Mouse (Mus musculus) layer of hippocampus, postnatal 14 days (tissue): ENCODE data around the gene Ube2k. TPM values are rescaled to one million over a fixed set of nuclear protein-coding genes. Genes with fewer than 3 reads are reported as not detected.
"Not testable (repeated sequence)": the region's sequence is repeated elsewhere in the genome, so short reads cannot be mapped to it uniquely, and the experiment has no call there.

Experiments
- DNase-seq, 2 experiments: peaks; one replicate each; pipeline ENCODE4 v3.0.0; 2021 to 2022; ENCODE audit warnings: low spot score in 2 of 2, mixed read lengths in 1 of 2
- long read RNA-seq, 2 experiments: library from polyadenylated mRNA; stranded (forward); transcript quantifications; one replicate each; pipeline ENCODE4 v2.0.0; 2021
- total RNA-seq, 2 experiments: library from RNA; stranded (reverse); gene quantifications; 2 replicates each; pipeline ENCODE4 v1.2.3; 2021

Gene Ube2k
- total RNA-seq = 100 to 1,000 TPM; 130 to 137 TPM
- long read RNA-seq, experiment 1, full-length matches to known transcripts = 37 of 42 reads
- long read RNA-seq, experiment 1, partial matches to known transcripts = 1 of 42 reads
- long read RNA-seq, experiment 1, other reads (novel, unspliced or antisense) = 4 of 42 reads
- long read RNA-seq, experiment 2, full-length matches to known transcripts = 68 of 86 reads
- long read RNA-seq, experiment 2, partial matches to known transcripts = 9 of 86 reads
- long read RNA-seq, experiment 2, other reads (novel, unspliced or antisense) = 9 of 86 reads

DNA sequence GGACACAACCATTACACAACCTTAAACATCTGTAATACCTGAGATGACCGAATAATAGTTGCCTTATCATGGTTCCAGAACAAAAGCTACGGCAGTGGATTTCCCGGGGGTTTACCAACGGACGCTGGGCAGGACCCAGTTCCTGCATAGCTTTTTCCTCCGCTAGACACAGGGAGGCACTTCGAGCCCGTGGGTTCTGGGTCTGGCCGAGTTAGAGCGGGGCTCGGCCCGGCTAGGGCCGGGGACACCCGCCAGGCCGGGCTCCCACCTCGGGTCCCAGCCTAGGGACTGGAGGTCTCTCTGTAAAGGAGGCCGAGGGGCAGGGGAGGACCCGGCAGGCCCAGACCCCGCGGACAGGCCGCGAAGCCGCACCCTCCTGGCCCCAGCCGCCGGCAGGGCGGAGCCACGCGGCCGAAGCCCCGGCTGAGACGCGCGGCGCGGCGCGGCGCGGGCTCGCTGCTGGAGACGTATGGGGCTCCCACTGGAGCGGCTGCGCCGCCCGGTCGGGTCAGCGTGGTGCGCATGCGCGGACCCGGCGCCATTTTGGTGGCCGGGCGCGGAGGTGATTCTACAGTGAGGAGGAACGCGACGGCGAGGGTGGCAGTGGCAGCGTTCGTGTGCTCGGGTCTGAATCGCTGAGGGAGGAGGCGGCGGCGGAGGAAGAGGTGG is at the start of gene Ube2k, which contains the start of gene Smim14:
Gene Ube2k, plus strand, starts transcription at position 483 of the 669 bp plus-strand sequence.
Gene Smim14, minus strand, starts transcription at position 434 of the 669 bp plus-strand sequence.
- peak; percentile 93 to 96 for DNase-seq

DNA sequence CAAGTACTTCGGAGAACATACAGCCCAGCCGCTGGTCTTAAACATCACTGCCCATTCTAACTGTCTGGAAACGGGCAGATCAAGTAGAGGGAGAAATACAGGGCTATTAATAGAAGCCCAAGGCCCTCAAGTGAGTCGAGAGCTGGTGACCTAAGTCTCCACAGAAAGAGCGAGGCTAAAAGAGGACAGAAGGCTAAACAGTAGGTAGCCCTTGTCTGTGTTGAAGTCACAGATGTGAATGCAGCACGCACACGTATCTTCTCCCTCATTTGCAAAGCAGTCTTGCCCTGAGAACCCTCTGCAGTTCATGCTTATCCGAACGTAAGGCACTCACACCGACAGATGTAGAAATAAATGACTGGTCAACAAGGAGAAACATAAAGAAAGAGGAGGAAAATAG is 49.7 kb upstream of the Ube2k start:
- no peak for DNase-seq

DNA sequence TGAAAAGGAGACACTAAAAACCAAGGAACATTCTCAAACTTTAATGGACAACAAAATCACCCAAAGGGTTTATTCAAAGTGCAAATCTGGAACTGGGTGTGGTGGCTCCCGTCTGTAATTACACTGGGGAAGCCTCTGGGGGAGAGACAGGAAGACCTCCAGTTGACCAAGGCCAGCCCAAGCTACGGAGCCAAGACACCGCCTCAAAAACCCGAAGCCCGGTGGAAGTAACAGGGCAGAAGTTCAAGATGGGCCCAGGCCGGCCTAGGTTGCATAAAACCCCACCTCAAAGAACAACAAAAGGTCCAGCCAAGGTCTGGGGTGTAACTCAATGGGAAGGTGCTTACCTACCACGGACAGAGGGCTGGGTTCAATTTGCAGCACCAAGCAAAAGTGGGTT is 48.3 kb upstream of the Ube2k start:
- DNase-seq = no peak

DNA sequence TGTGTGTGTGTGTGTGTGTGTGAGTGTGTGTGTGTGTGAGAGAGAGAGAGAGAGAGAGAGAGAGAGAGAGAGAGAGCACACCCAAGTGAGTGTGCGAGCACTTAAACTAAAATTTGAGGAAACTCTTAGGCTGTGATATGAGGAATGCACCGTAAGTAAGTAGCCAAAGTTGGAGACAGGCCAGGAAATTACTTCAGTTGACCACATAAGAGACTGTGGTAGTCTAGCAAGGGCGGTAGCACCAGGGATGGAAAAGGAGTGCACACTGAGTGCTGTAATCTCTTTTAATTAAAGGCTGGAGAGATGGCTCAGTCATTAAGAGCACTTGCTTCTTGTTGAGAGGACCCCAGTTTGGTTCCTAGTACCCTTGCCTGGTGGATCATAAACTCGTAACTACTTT is 47.2 kb upstream of the Ube2k start:
- DNase-seq = no peak

DNA sequence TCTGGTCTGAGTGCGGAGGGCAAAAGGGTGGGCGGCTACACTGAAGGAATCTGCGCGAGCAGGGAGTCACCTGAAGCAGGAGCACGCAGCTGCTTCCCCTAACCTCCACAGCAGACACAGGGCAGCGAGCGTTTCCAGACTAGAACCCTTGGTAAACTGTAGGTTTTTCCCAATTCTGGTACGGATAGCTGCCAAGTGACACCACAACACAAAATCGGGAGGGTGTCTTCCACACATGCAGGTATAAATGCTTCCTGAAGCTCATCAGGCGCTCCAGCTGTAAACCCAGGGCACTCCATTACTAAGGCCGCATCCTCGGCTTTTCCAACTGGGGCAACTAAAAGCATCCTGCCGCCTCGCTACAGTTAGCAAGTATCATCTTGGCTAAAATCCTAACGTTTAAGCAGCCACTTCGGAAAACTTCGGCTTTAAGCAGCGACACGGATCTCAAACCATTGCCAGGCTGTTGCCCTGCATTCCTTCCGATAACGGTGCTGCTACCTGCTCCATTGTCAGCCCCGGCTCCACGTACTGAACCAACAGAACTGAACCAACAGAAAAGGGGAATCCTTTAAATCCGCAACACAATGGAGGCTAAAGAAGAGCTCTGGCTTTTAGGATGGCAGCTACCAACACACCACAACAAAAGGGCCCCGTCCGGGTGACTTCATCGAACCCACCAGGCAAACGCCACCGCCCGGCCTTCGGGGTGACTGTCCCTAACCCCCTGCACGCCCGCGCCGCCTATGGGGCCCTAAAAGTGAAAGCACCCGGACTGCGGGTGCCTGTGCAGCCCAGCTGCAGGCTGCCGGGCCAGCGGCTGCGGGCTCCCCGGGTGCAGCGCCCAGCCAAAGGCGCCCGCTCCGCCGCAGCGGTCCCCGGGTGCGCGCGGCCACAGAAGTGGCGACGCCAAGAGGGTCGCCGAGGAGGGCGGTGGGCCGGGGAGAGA is 45.0 kb upstream of the Ube2k start:
- DNase-seq = peak; percentile 51 to 69

DNA sequence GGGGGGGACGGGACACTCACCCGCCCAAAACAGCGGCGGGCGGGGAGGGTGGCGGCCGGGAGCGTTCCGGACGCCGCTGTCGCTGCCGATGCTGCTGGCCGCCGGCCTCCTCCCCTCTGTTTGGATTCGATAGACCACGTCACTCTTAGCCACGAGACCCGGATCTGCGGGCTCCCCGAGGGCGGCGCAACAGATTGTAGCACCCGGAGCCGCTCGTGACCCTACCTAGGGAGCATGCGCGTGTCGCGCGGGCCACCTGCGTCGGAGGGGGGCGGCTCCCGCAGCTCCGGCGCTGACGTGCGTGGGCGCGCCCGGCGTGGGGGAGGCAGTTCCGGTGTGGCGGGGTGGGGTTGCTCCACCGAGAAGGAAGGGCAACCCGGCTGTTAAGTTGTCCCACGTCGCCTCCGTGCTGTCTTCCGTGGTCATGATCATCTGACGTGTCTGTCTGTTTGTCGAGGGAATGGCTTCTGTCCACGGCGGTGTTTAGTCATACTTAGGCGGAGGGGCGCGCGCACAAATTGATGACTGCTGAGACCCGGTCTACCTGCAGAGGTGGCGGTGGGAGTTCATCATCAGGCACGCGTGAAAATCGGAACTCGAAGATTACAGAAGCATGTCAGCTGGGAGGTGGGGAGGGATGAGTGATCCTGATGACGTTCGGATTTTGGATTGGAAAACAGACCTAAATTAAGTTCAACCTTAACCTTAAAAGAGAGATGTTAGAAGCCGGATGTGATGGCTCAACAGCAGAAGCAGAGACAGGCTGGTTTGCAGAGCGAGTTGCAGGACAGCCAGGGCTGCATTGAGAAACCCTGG is 44.1 kb upstream of the Ube2k start, which contains the start of gene Gm43552:
Gene Gm43552, minus strand, starts transcription at position 118 of the 816 bp plus-strand sequence.
- DNase-seq = peak; percentile 90 to 97

DNA sequence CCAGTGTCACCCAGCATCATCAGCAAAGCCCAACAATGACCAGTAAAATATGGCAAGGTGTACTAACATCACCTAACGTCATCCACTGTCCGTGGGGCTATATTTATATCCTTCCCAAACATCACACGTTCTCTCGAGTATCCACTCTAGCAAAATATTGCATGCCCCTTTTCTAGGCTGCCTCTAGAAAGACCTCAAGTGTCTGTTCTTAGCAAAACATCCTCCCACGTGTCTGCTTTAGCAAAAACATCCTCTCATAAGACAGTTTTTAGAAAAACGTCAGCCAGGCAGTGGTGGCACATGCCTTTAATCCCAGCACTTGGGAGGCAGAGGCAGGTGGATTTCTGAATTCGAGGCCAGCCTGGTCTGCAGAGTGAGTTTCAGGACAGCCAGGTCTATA is 36.8 kb upstream of the Ube2k start:
- no peak for DNase-seq

DNA sequence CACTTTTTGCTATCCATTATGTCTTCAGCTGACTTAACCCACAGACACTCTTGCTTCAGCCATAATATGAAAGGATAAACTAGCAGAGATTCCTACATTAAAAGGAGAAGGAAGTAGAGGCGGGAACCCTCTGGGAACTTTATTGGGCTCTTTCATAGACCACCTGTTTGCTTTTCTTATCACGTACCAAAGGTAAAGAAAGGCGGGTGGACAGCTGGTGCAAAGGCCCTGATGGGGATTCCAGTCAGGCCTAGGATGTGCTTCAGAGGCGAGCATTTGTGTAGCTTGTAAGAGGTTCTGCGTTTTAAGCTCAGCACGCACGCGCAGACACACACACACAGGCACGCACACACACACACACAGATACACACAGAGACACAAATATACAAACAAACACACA is 35.6 kb upstream of the Ube2k start:
- no peak for DNase-seq

DNA sequence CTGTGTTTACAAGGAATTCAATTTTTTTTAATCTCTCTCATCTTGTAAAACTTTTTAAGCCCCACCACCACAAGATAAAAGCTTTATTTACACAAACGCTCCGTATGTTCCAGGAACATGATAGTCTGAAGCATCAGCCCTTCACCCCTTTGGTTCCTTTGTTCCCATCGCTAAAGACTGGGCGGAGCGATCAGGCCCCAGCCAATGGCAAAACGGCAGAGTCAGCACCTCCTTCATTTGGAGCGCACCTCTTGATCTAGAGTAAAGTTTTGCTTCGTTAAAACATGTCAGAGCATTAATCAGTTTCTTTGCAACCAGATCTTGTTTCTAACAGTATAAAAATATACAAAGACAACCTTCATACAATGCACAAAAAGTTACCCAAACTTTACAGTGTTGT is 31.2 kb upstream of the Ube2k start:
- DNase-seq = no peak

DNA sequence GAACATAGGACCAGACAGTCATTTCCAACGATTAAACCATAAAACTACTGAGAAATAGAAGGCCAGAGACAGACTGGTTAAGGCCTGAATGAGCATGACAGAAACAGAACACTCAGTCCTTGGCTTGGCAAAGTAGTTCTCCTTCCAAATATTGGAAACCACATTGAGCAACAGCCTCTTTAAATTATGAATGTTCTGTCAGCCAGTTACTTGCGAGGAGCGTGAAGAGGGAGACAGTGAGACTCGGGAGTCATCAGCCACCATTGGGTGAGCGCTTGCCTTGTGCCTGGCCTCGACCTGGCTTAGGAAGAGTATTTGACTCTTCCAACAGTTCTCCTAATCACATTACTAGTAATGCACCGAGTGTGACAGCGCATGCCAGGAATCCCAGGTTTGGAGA is 28.6 kb upstream of the Ube2k start:
- DNase-seq = no peak

DNA sequence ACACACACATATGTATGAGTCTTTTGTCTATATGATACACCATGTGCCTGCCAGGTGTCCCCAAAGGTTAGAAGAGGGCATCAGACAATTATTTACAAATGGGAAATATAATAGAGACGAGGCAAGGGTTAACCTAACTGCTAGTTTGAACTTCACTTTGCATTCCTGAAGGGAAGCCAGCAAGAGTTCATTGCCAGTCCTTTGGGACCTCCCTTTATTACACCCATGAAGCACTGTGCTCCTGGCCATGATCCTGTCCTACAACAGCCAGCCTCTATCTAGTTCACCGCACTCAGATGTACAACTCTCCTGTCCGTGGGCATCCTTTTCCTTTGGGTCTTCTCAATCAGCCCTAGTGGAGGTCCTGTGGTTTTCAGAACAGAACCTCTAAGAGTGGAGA is 23.5 kb upstream of the Ube2k start:
- DNase-seq = no peak

DNA sequence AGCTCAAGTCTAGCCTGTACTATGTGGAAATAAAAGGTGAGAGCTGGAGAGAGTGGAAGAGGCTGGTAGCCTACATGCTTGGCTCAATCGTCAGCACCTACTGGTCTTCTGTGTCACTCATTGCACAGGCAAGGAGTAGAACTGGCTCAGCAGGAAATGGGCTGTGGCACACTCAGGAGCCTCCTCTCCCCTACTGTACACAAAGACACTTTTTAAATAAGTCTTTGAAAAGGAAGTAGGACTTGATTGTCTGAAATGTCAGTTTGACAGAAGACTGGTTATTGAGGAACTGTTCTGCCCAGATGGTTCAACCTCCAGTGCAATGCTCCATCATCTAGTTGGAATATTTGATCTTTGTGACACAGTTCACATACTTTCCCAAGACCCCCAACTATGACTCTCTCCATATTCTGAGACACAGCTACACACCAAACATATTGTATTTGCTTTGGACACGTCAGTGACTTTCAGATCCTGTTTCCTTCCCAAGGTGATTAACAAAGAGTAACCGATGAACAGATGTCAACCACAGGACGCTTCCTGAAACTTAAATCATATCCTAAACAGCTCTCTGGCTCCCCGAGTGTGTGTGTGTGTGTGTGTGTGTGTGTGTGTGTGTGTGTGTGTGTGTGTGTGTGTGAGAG is 22.3 kb upstream of the Ube2k start:
- DNase-seq = no peak

DNA sequence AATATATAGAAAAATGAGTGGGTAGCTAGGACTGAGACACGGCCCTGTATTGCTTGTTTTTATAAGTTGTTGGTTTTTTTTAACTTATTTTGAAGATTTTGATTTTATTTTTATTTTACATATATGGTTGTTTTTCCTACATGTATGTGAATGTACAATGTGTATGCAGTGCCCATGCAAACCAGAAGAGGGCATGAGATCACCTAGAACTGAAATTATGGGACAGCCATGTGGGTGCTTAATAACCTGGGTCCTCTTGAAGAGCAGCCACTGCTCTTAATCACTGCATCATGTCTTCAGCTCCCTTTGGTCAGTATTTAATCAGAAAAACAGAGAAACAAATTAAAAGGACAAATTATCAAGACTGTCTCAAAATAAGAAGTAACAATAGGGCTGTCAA is 15.2 kb upstream of the Ube2k start:
- no peak for DNase-seq

DNA sequence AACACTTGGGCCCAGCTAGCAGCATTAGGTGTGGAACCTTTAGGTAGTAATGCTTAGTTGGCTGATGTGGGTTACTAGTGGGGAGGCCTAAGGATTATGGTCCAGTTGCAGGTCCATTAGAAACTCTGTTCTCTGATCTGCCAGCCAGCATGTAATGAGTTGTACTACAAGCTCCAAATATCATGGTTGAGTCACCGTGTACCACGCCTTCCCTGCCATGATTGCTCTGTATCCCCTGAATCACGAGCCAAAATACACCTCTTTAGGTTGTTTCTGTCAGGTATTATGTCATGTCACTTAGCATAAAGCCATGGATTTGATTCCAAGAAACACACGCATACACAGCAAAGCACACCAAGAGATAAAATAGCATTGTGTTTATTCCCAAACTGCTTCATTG is 12.2 kb upstream of the Ube2k start:
- no peak for DNase-seq

DNA sequence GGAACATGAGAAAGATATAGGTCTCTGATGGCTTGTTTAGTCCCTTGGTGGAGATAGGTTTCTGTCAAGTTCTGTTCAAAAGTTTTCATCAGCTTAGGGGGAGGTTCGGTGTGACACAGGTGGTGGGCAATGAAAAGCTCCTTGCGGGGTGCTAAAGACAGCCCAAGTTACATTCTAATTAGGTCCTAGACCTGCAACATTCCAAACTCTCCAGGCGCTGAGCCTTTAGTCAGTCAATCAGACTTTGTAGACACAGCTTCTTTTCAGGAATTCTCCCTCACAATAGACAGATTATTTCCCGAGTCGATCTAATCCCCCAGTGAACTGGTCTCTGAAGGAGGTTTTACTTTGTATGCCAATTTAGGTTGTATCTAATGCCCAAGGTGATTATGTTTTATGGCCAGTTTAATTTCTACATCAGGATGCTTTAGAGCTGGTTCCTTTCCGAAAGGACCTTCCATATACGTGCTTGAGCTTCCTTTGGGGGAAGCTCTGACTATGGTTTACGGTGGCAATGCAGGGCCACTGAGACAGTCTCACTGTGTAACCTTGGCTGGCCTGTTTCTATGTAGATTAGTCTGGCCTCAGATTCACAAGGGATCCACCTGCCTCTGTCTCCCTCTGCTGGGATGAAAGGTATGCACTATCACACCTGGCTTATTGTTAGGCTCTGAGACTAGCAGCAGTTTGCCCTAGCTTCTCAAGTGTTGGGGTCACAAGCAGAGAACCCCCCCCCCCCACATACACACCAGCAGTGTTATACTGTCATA is 11.2 kb upstream of the Ube2k start:
- no peak for DNase-seq

DNA sequence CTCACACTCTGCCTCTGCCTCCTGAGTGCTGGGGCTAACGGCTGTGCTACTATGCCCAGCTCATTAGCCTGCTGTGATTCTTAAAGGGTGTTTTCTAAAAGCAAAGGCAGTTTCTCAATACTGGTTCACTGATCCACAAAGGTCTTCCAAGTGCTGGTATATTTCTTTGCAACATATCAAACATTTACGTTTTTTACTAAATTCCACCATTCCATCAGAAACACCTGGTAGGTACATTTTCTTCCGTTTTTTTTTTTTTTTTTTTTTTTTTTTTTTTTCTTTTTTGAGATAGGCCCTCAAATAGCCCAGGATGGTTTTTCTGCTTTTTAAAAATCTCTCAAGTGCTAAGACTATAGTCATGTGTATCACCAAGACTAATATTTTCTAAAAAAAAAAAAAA is 5.8 kb upstream of the Ube2k start:
- DNase-seq = no peak

DNA sequence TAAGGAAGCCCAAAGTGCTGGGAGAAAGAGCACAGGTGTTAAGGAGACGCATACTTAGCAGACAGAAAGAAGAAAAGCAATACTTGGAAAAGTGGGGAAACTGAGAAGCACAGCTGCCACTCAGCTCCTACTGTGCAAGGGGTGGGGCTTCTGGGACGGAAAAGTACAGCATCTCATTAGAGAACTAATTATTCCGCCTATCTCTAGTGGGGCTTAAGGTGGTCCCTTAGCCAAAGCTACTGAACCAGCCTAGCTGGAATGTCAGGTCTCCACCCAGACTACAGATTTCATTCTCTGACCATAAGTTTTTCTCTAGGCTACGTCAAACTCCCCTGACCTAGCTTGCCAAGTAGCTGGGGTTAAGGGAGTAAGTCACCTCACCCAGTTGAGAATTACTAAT is 2.5 kb upstream of the Ube2k start:
- DNase-seq = no peak

DNA sequence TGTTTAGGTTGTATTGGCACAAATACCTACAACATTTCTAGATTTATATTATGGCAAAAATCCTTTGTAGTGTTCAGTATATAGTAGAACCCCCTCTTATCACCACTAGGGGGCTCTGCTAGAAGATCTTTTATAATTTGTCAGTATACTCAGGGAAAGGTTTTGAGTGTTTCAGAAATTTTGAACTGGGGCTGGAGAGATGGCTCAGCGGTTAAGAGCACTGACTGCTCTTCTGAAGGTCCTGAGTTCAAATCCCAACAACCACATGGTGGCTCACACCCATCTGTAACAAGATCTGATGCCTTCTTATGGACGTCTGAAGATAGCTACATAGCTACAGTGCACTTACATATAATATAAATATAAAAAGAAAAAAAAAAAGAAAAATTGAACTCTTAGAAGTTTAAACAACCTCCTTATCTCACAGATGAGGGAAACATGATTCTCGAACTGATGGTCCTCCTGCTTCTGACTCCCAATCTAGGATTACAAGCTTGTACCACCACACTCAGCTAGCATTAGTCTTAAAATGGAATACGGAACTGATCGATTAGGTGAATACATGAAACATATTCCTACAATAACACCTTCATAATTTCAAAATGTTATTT is 1.5 kb upstream of the Ube2k start:
- peak; percentile 11 to 46 for DNase-seq

DNA sequence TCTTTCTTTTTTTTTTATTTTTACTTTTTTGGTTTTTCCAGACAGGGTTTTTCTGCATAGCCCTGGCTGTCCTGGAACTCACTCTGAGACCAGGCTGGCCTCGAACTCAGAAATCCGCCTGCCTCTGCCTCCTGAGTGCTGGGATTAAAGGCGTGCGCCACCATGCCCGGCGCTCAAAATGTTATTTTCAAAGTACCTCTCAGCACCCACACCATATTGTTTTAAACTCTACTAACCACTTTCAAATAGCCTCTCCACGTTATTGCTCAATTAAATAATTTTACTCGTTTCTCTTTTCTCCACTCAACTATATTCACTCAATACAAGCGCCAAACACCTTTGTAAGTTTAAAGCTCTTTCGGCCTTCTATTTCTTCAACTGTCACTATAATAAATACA is 966 bp upstream of the Ube2k start:
- not testable (repeated sequence) for DNase-seq
